Mouse (Mus musculus): ENCODE data around the gene Zfp114. TPM values are rescaled to one million over a fixed set of nuclear protein-coding genes. Genes with fewer than 3 reads are reported as not detected.

Gene Zfp114
- total RNA-seq (2021) = 1 to 10 TPM; 3.3 to 3.9 TPM

- peak; percentile 78 to 81 for DNase-seq
Measured at GRCm38 (mm10) chr7:24174618-24175336, at the start of gene Zfp114. TSS of gene Zfp114 (plus strand) at chr7:24175060.

DNA sequence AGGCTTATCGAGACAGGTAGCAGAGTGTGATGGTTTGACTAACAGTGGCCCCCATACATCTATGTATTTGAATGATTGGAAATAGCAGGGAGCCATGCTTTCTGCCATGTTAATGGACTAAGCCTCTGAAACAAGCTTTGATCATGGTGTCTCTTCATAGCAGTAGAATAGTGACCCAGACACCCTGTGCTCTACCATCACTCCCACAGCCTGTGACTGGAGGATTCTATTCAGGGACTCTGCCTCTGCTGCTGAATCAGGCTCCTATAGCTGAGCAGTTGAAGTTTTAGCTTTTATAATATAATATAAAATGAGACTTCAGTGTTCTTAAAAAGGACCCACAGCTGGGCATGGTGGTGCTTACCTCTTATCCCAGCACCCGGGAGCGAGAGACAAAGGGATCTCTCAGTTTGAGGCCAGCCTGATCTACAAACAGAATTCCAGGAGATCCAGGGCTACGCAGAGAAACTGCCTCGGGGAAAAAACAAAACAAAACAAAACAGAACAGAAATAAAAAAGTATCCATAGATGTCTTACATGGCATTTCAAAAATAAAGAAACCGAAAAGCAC, 41.4 kb upstream of the Zfp114 start:
- DNase-seq = no peak

DNA sequence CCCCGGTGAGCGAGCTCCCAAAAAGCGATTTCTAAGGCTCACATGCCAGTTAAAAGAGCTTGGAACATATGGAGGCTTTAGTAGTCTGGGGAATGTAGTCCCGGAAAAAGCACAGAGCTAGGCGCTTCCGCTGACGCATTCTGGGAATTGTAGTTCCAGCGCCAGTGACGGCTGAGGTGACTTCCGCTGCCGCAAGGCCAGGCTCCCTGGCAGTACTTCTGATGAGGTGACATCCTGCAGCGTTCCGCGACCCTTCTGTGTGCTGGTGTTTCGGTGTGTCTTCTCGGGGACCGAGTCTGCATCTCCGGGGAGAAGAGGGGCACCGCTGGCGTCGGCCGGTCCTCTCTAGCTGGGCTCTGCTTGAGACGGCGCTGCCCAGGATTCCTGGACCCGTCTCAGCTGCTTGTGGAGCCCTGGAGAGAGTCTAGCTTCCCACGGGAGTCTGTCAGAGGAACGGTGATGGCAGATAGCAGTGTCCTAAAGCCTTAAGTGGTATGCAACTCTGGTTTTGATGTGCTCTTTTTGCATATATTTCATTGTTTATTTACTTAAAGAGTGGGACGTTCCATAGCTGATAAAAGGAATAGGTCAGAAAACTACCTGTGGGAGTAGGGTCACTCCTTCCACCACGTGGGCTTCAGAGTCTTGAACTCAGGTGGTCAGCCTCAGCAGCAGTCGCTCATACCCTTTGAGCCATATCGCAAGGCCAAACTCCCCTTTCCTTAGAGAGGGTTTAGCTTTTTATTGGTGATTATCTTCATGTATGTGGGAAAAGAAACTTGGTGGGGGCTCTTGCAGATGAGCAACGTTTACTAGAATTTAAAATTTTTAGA, 40.6 kb upstream of the Zfp114 start, which contains the start of gene Zfp235:
TSS of gene Zfp235 (plus strand) at position 174 of the 833 bp plus-strand sequence.
- DNase-seq = peak; percentile 91 to 92

DNA sequence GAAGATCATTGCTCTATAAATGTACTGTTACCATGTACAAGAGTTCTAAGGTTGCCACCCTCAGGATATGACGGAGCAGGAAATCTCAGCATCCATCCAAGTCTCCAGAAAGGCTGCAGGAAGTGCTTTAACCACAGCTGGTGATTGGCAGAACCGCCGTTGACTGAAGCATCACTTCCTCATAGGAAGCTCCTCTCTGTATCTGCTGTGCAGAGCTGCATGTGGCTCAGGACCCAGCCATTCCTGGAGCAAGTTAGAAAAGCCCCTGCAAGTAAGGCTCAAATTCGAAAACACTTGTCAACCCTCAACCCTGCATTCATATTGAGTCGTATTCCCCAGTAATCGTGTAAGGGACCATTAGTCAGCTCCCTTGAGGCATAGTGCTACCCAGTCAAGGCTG, 32.3 kb upstream of the Zfp114 start:
- no peak for DNase-seq

GRCm38 (mm10) chr7:24153272-24153671, 21.6 kb upstream of the Zfp114 start:
- DNase-seq = no peak

- DNase-seq = no peak
Measured at GRCm38 (mm10) chr7:24172191-24172590, 2.7 kb upstream of the Zfp114 start.

- DNase-seq = no peak
Measured at GRCm38 (mm10) chr7:24175337-24175711, 464 bp downstream of the Zfp114 start.

- no peak for DNase-seq
Measured at GRCm38 (mm10) chr7:24187611-24188010, 12.8 kb downstream of the Zfp114 start.

DNA sequence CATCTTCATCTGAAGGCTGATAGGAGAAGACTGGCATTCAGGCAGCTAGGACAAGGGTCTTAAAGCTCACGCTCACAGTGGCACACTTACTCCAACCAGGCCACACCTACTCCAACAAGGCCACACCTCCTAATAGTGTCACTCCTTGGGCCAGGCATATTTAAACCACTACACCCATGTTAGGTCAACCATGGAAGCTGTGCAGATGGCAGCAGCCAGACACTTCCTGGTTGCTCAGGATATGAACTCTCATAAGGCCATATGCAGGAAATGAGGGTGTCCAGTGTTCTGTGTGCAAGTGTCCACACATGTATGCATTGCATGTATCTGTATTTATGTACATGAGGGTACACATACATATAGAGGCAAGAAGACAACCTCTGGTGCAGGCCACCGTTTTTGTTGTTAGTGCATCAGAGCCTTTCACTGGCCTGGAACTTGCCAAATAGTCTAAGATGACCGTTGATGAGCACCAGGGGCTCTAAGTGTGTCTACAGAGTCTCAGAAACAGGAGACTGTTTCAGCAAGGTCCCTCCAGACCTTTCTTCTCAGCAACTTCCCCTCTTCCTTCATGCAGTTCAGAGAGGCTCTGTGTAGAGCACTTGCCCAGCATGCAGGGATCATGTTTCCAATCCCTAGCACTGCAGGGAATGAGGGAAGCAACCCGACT, 14.2 kb downstream of the Zfp114 start:
- DNase-seq = no peak

DNA sequence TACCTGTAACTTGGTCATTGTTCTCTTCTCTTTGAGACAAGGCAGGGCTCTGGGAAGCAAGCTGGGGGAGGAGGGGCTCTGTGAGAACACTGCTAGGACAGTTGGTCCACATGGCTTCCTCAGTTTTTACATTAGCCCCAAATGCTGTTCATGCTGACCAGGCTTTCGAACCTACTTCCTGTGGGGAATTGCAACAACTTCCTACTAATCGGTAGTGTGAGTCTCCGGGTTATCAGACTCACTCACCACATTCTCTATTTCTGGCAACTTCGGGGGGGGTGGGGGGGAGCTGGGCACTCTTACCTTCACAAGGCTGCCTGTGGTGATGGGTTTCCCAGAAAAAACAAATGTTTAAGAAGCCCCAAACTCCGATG, 14.7 kb downstream of the Zfp114 start:
- DNase-seq = no peak

- no peak for DNase-seq
Measured at GRCm38 (mm10) chr7:24191361-24191760, 16.5 kb downstream of the Zfp114 start.

GRCm38 (mm10) chr7:24193157-24193556, 18.3 kb downstream of the Zfp114 start:
- DNase-seq = no peak

- DNase-seq = no peak
Measured at GRCm38 (mm10) chr7:24196961-24197360, 22.1 kb downstream of the Zfp114 start.

DNA sequence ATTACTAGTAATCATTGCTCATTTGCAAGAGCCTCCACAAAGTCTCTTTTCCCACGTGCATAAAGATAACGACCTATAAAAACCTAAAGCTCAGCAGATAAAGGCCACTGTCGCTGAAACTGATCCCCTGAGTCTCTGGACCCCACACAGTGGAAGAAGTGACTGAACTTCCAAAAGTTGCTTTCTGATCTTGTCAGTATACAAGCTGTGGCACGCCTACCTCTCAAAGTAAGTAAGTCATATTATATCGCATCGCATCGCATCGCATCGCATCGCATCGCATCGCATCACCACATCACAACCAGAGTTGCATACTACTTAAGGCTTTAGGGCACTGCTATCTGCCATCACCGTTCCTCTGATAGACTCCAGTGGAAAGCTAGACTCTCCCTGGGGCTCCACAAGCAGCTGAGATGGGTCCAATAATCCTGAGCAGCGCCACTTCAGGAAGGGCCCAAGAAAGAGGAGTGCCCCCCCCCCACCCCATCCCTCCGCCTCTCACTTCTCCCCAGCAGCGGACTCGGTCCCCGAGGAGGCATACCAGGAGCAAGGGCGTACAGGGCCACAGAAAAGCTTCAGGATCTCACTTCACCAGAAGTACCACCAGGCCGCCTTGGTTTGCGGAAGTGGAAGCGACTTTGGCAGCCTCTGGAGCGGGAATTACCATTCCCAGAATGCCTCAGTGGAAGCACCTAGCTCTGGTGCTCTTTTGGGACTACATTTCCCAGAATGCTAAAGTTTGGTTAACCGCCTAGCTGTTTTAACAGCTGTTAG, 32.8 kb downstream of the Zfp114 start:
- peak; percentile 69 to 80 for DNase-seq

DNA sequence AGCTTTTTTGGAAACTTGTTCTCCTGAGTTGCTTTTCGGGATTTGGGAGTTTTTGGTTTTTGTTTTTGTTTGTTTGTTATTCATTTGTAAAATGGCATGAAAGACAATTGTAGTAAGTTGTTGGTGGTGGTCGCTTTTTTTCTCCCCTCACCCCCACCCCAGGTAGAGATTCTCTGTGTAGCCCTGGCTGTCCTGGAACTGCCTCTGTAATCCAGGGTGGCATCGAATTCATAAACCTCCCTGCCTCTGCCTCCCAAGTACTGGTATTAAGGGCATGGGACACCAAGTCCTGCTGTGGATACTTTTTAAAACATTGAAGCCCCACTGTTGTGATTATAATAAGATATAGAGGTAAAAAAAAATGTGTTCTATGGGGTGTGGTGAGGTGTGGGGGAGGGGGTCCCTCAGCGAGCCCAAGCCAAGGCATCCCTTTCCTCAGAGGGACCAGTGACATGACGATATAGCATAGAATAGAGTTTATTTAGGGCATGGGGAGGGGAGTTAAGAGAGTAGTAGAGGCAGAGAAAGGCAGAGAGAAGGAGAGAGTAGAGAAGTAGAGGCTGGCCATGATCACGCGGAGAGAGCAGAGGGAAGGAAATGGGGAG, 33.5 kb downstream of the Zfp114 start:
- no peak for DNase-seq

GRCm38 (mm10) chr7:24210296-24210695, 35.4 kb downstream of the Zfp114 start:
- DNase-seq = no peak

DNA sequence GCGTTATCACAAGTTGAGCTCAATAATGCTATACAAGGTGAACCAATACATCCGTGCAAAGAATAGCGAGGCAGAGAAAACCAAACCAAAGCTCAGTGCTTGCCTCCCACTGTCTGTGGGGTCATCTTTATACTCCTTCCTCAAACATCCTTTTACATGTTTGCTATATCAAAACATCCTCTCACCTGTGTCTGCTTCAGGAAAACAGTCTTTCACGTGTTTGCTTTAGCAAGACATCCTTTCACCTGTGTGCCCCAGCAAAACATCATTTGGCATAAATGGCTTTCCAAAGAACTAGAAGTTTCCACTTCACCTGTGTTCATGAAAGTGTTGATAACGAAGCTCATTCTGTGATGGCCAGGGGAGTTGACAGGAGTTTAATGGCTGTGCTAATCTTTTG, 36.5 kb downstream of the Zfp114 start, which contains the start of gene Zfp111:
TSS of gene Zfp111 (minus strand) at position 101 of the 400 bp plus-strand sequence.
- no peak for DNase-seq

Measured in layer of hippocampus, postnatal 36 days (tissue).